Mouse (Mus musculus) heart, embryonic 12.5 days (tissue): ENCODE measurements around the gene Rpl19. TPM values are rescaled to one million over a fixed set of nuclear protein-coding genes. Genes with fewer than 3 reads are reported as not detected.
A peak's percentile ranks its signal among the peaks of the same experiment; 100 is the strongest.

Source experiments
- ATAC-seq: fragments of 200-750 bp; cut with Nextera tagmentation; 2 replicates; pipeline ENCODE4 v1.8.0; 2017; ENCODE audit warnings: moderate TSS enrichment, moderate library complexity; ENCODE audit not compliant: insufficient number of reproducible peaks, low FRiP score
- H3K27ac ChIP-seq: fragments of 300-500 bp; sonication (generic); 2 replicates; pipeline ENCODE4 v1.5.1; 2016; ENCODE audit warnings: mild to moderate bottlenecking, moderate library complexity; ENCODE audit not compliant: poor library complexity, severe bottlenecking
- H3K27me3 ChIP-seq: fragments of 300-500 bp; sonication (generic); replicated peaks from 2 replicates; pipeline ENCODE4 v1.6.1; 2016; ENCODE audit warnings: mild to moderate bottlenecking, moderate library complexity
- H3K36me3 ChIP-seq: fragments of 300-500 bp; sonication (generic); 2 replicates; pipeline ENCODE4 v1.6.1; 2016; ENCODE audit warnings: mild to moderate bottlenecking, moderate library complexity
- H3K4me1 ChIP-seq: fragments of 300-500 bp; sonication (generic); replicated peaks from 2 replicates; pipeline ENCODE4 v1.6.1; 2016; ENCODE audit warnings: mild to moderate bottlenecking
- H3K4me2 ChIP-seq: fragments of 300-500 bp; sonication (generic); 2 replicates; pipeline ENCODE4 v1.6.1; 2016; ENCODE audit warnings: mild to moderate bottlenecking, moderate library complexity
- H3K4me3 ChIP-seq: fragments of 300-500 bp; sonication (generic); 2 replicates; pipeline ENCODE4 v1.5.1; 2016; ENCODE audit warnings: mild to moderate bottlenecking
- H3K9ac ChIP-seq: fragments of 300-500 bp; sonication (generic); 2 replicates; pipeline ENCODE4 v1.6.1; 2016; ENCODE audit warnings: mild to moderate bottlenecking, moderate library complexity
- H3K9me3 ChIP-seq: fragments of 300-500 bp; sonication (generic); replicated peaks from 2 replicates; pipeline ENCODE4 v1.6.1; 2016; ENCODE audit warnings: mild to moderate bottlenecking, moderate library complexity
- WGBS: fragments of 180-500 bp; shearing (Covaris S2); methylation state at CpG from one replicate; pipeline ENCODE4 v1.1.7; 2016; 5-methylcytosine and 5-hydroxymethylcytosine counted together
- polyA plus RNA-seq: library from polyadenylated mRNA; unstranded; fragments of >200 nt; fragmentation: Nextera tagmentation; extraction: Ambion mirVana; gene quantifications from 2 replicates; pipeline ENCODE4 v1.2.1, GENCODE M21; 2016

Rpl19 gene
- polyA plus RNA-seq, 1 experiment from 2014 or later = 675 TPM

GRCm38 (mm10) chr11:97987551-97988526 lies 38.7 kb upstream of the Rpl19 start:
- H3K4me2 ChIP-seq = peak overlapping the region; percentile 95
- H3K27me3 ChIP-seq = peaks cover 52% of the 10 kb centered on the region
- H3K9ac ChIP-seq = peak overlapping the region; percentile 85
- H3K4me3 ChIP-seq = peak overlapping the region; percentile 90
- peak; percentile 85 for ATAC-seq
- H3K27ac ChIP-seq = peak overlapping the region; percentile 86
- peaks cover 30% of the 10 kb centered on the region for H3K4me1 ChIP-seq
- under 1% methylated on average over 42 of the region's 42 CpGs for WGBS
- H3K36me3 ChIP-seq = no peaks in the 10 kb centered on the region
- no peaks in the 10 kb centered on the region for H3K9me3 ChIP-seq

GRCm38 (mm10) chr11:97988530-97989096 lies 37.9 kb upstream of the Rpl19 start:
- WGBS = under 1% methylated on average over 26 of the region's 26 CpGs

GRCm38 (mm10) chr11:97994539-97995100 lies 31.9 kb upstream of the Rpl19 start:
- 5% methylated on average over 13 of the region's 13 CpGs for WGBS
- H3K4me3 ChIP-seq = peak overlapping the region; percentile 48
- no peak overlapping the region for H3K27ac ChIP-seq
- H3K4me1 ChIP-seq = peaks cover 23% of the 10 kb centered on the region
- H3K36me3 ChIP-seq = no peaks in the 10 kb centered on the region
- 0 out of 2 replicates have a peak overlapping the region, but pooled peaks have one; percentile 66 for H3K9ac ChIP-seq
- H3K4me2 ChIP-seq = peak overlapping the region; percentile 94
- H3K27me3 ChIP-seq = peaks cover 45% of the 10 kb centered on the region
- peak; percentile 26; the same call in 1 of the 2 replicates for ATAC-seq
- H3K9me3 ChIP-seq = no peaks in the 10 kb centered on the region

More at GRCm38 (mm10) chr11:97988530-97989096, 37.9 kb upstream of the Rpl19 start:
- peak; percentile 89 for ATAC-seq
- H3K4me2 ChIP-seq = peak overlapping the region; percentile 95
- peak overlapping the region; percentile 86 for H3K27ac ChIP-seq
- peak overlapping the region; percentile 85 for H3K9ac ChIP-seq
- no peaks in the 10 kb centered on the region for H3K36me3 ChIP-seq
- H3K27me3 ChIP-seq = peaks cover 49% of the 10 kb centered on the region
- H3K4me1 ChIP-seq = peaks cover 30% of the 10 kb centered on the region
- H3K9me3 ChIP-seq = no peaks in the 10 kb centered on the region
- H3K4me3 ChIP-seq = peak overlapping the region; percentile 90

- H3K36me3 ChIP-seq = no peaks in the 10 kb centered on the region
- H3K27ac ChIP-seq = no peak within 1 kb of the TSS
- H3K9me3 ChIP-seq = no peaks in the 10 kb centered on the region
- WGBS = under 1% methylated on average over 26 of the region's 26 CpGs
- 0 out of 2 replicates have a peak, but pooled peaks have one; percentile 33 for ATAC-seq
- H3K9ac ChIP-seq = peak within 1 kb of the TSS; percentile 66
- H3K4me1 ChIP-seq = peaks cover 12% of the 10 kb centered on the region
- peak within 1 kb of the TSS; percentile 94 for H3K4me2 ChIP-seq
- peak within 1 kb of the TSS; percentile 48 for H3K4me3 ChIP-seq
- H3K27me3 ChIP-seq = peaks cover 56% of the 10 kb centered on the region
These were observed 30.8 kb upstream of the Rpl19 start, which contains the start of gene Arl5c for GRCm38 (mm10) chr11:97995564-97996288. TSS of gene Arl5c (minus strand) at chr11:97996181.

- H3K27ac ChIP-seq = no peak overlapping the region
- no peak overlapping the region for H3K4me2 ChIP-seq
- no peak for ATAC-seq
- H3K4me3 ChIP-seq = no peak overlapping the region
- peaks cover 65% of the 10 kb centered on the region for H3K27me3 ChIP-seq
- WGBS = 64% methylated on average over 1 of the region's 1 CpGs
- H3K36me3 ChIP-seq = no peaks in the 10 kb centered on the region
- H3K4me1 ChIP-seq = peaks cover 12% of the 10 kb centered on the region
- H3K9me3 ChIP-seq = no peaks in the 10 kb centered on the region
- no peak overlapping the region for H3K9ac ChIP-seq
These were observed 29.8 kb upstream of the Rpl19 start for GRCm38 (mm10) chr11:97996691-97997090.

GRCm38 (mm10) chr11:97997387-97997960 lies 29.0 kb upstream of the Rpl19 start:
- 78% methylated on average over 8 of the region's 8 CpGs for WGBS
- Histone ChIP-seq H3K9me3 (no peaks in the 10 kb centered on the region), H3K27me3 (peaks cover 67% of the 10 kb centered on the region), H3K27ac (no peak overlapping the region), H3K9ac (no peak overlapping the region), H3K36me3 (no peaks in the 10 kb centered on the region), H3K4me3 (no peak overlapping the region), H3K4me1 (peaks cover 16% of the 10 kb centered on the region), H3K4me2 (no peak overlapping the region)
- no peak for ATAC-seq

GRCm38 (mm10) chr11:97998074-97998793 lies 28.3 kb upstream of the Rpl19 start:
- WGBS = 76% methylated on average over 11 of the region's 11 CpGs
- Histone ChIP-seq H3K27ac (no peak overlapping the region), H3K27me3 (peaks cover 69% of the 10 kb centered on the region), H3K4me3 (no peak overlapping the region), H3K9ac (no peak overlapping the region), H3K4me2 (no peak overlapping the region), H3K4me1 (peaks cover 23% of the 10 kb centered on the region), H3K36me3 (no peaks in the 10 kb centered on the region), H3K9me3 (no peaks in the 10 kb centered on the region)
- ATAC-seq = no peak

GRCm38 (mm10) chr11:97998898-97999608 lies 27.5 kb upstream of the Rpl19 start:
- Histone ChIP-seq H3K4me2 (no peak overlapping the region), H3K36me3 (no peaks in the 10 kb centered on the region), H3K4me1 (peaks cover 31% of the 10 kb centered on the region), H3K27me3 (peaks cover 74% of the 10 kb centered on the region), H3K9ac (no peak overlapping the region), H3K4me3 (no peak overlapping the region), H3K27ac (no peak overlapping the region), H3K9me3 (no peaks in the 10 kb centered on the region)
- WGBS = 56% methylated on average over 7 of the region's 7 CpGs
- no peak for ATAC-seq

GRCm38 (mm10) chr11:97999748-98000147 lies 26.8 kb upstream of the Rpl19 start:
- Histone ChIP-seq H3K4me3 (no peak overlapping the region), H3K27ac (no peak overlapping the region), H3K36me3 (peaks cover 4% of the 10 kb centered on the region; the same call in 1 of the 2 replicates), H3K9ac (no peak overlapping the region), H3K4me1 (peaks cover 35% of the 10 kb centered on the region), H3K27me3 (peaks cover 78% of the 10 kb centered on the region), H3K9me3 (no peaks in the 10 kb centered on the region), H3K4me2 (no peak overlapping the region)
- 60% methylated on average over 5 of the region's 5 CpGs for WGBS
- no peak for ATAC-seq
